Mouse (Mus musculus): ENCODE data around the gene Angptl6.

GRCm38 (mm10) chr9:20878710-20879065, 839 bp downstream of the Angptl6 start:
- TF ChIP-seq CTCF (IDR thresholded peaks at IDR 0.05; ENCODE audit: extremely low read depth, insufficient read depth, low read length) (no peak), POLR2A (IDR thresholded peaks at IDR 0.05; ENCODE audit: extremely low read depth, insufficient read depth, low read length) (no peak)
